Mouse (Mus musculus): Measurements from ENCODE around the gene Morn4. TPM values are rescaled to one million over a fixed set of nuclear protein-coding genes. Genes with fewer than 3 reads are reported as not detected.
"Not testable (repeated sequence)": the region's sequence is repeated elsewhere in the genome, so short reads cannot be mapped to it uniquely, and the experiment has no call there.

Morn4 gene
- total RNA-seq, 2 experiments from 2014 or later, result 65.6 to 67.0 TPM

- Histone ChIP-seq H3K27ac (no peak overlapping the region), H3K4me3 (no peak overlapping the region)
- DNase-seq (ENCODE audit: low spot score in 2 of 2), result no peak
- no peak for TF ChIP-seq CTCF (conservative IDR thresholded peaks at IDR 0.05)
Measured at GRCm38 (mm10) chr19:42118596-42118995, 32.4 kb upstream of the Morn4 start.

- no peak overlapping the region for H3K27ac ChIP-seq
- no peak for DNase-seq (ENCODE audit: low spot score in 2 of 2)
- no peak overlapping the region for H3K4me3 ChIP-seq
- no peak for TF ChIP-seq CTCF (conservative IDR thresholded peaks at IDR 0.05)
Measured at GRCm38 (mm10) chr19:42118142-42118541, 32.0 kb upstream of the Morn4 start.

- Histone ChIP-seq H3K4me3 (no peak overlapping the region), H3K27ac (no peak overlapping the region)
- no peak for DNase-seq (ENCODE audit: low spot score in 2 of 2)
- no peak for TF ChIP-seq CTCF (conservative IDR thresholded peaks at IDR 0.05)
Measured at GRCm38 (mm10) chr19:42115783-42116335, 29.7 kb upstream of the Morn4 start.

GRCm38 (mm10) chr19:42104681-42105080 lies 18.5 kb upstream of the Morn4 start:
- H3K27ac ChIP-seq, result no peak overlapping the region
- no peak for DNase-seq (ENCODE audit: low spot score in 2 of 2)
- TF ChIP-seq CTCF (conservative IDR thresholded peaks at IDR 0.05), result no peak
- H3K4me3 ChIP-seq, result no peak overlapping the region

GRCm38 (mm10) chr19:42099406-42099805 lies 13.2 kb upstream of the Morn4 start:
- no peak for DNase-seq (ENCODE audit: low spot score in 2 of 2)
- Histone ChIP-seq H3K4me3 (no peak overlapping the region), H3K27ac (no peak overlapping the region)
- no peak for TF ChIP-seq CTCF (conservative IDR thresholded peaks at IDR 0.05)

- DNase-seq (ENCODE audit: low spot score in 2 of 2), result peak; percentile 10 to 32
- no peak for TF ChIP-seq CTCF (conservative IDR thresholded peaks at IDR 0.05)
- H3K27ac ChIP-seq, result peak overlapping the region; percentile 86
Measured at GRCm38 (mm10) chr19:42090637-42091141, 4.5 kb upstream of the Morn4 start.

GRCm38 (mm10) chr19:42089748-42090595 lies 3.8 kb upstream of the Morn4 start, which contains the start of gene Pi4k2a:
Gene Pi4k2a (plus strand): TSS chr19:42090470.
- DNase-seq (ENCODE audit: low spot score in 2 of 2), result peak; percentile 99 to 100
- Histone ChIP-seq H3K4me3 (peak within 1 kb of the TSS; percentile 74), H3K27ac (peak within 1 kb of the TSS; percentile 86)
- TF ChIP-seq CTCF (conservative IDR thresholded peaks at IDR 0.05), result no peak

More at GRCm38 (mm10) chr19:42090637-42091141, 4.5 kb upstream of the Morn4 start:
- peak overlapping the region; percentile 74 for H3K4me3 ChIP-seq

- peak; percentile 31 to 48 for DNase-seq (ENCODE audit: low spot score in 2 of 2)
- no peak for TF ChIP-seq CTCF (conservative IDR thresholded peaks at IDR 0.05)
- Histone ChIP-seq H3K4me3 (peak overlapping the region; percentile 74), H3K27ac (peak overlapping the region; percentile 83)
Measured at GRCm38 (mm10) chr19:42089103-42089747, 3.1 kb upstream of the Morn4 start.

GRCm38 (mm10) chr19:42085690-42086089 lies 467 bp downstream of the Morn4 start:
- Histone ChIP-seq H3K27ac (peak overlapping the region; percentile 90), H3K4me3 (peak overlapping the region; percentile 92)
- no peak for DNase-seq (ENCODE audit: low spot score in 2 of 2)
- TF ChIP-seq CTCF (conservative IDR thresholded peaks at IDR 0.05), result no peak

- not testable (repeated sequence) for H3K27ac ChIP-seq; H3K4me3 ChIP-seq; DNase-seq (ENCODE audit: low spot score in 2 of 2)
Measured at GRCm38 (mm10) chr19:42081613-42082012, 4.5 kb downstream of the Morn4 start.

- Histone ChIP-seq H3K27ac (no peak overlapping the region), H3K4me3 (no peak overlapping the region)
- DNase-seq (ENCODE audit: low spot score in 2 of 2), result no peak
- no peak for TF ChIP-seq CTCF (conservative IDR thresholded peaks at IDR 0.05)
Measured at GRCm38 (mm10) chr19:42080469-42080868, 5.7 kb downstream of the Morn4 start.

GRCm38 (mm10) chr19:42079950-42080349 lies 6.2 kb downstream of the Morn4 start:
- Histone ChIP-seq H3K4me3 (no peak overlapping the region), H3K27ac (no peak overlapping the region)
- TF ChIP-seq CTCF (conservative IDR thresholded peaks at IDR 0.05), result no peak
- DNase-seq (ENCODE audit: low spot score in 2 of 2), result no peak

- no peak for DNase-seq (ENCODE audit: low spot score in 2 of 2)
- no peak overlapping the region for H3K27ac ChIP-seq
- TF ChIP-seq CTCF (conservative IDR thresholded peaks at IDR 0.05), result no peak
- H3K4me3 ChIP-seq, result no peak overlapping the region
Measured at GRCm38 (mm10) chr19:42079006-42079405, 7.2 kb downstream of the Morn4 start.

Measured in layer of hippocampus, adult 2 months (tissue).